Comparison of ENCODE assay signal across 11 mouse cellular contexts in the genomic region with DNA sequence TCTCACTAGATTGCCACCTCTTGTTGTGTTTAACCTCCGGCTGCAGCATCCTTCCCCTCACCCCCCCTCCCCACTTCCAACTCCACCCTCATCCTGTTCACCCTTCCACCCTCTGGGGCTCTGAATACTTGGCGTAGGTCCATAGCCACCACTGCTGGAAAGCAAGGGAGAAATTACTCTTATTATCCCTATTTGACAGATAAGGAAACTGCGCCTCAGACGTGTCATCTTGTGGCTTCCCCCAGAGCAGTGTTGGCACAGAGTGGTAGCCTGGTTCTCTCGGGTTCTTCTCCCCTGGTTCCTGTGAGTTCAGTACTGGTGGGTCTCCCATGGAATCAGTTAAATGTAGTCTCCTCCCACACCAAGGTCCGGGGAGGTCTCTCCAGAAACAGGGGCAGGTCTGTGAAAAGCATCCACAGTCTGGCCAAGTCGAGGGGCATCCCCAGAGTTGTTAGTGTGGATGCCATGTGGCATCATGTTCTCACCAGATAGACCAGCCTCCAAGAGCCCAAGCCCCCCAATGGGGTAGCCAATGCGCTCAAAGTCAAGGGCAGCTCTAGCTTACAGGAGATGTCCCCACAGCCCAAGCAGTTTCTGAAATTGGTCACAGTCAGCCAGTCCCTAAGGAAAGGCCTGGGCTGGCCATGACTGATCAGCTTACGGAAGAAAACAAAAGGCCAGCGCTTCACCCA. TPM values are rescaled to one million over a fixed set of nuclear protein-coding genes. Genes with fewer than 3 reads are reported as not detected.
DNase-seq lines count a peak whose midpoint lies in the region; ATAC-seq and TF ChIP-seq lines count a peak whose summit lies in the region.
"Had no signal": no experiment of that assay in that cellular context is flagged by ENCODE, and none has a peak within 500 bp of the region (broad histone marks: within the 10 kb centered on the region; RNA-seq: fewer than 3 reads in every experiment).

No protein-coding gene starts in this region.

- peak overlapping the region; percentile 94 for H3K4me2 ChIP-seq in liver, embryonic 15.5 days
- H3K4me2 ChIP-seq: hindbrain, embryonic 15.5 days had no signal

- ATAC-seq in erythroblast, adult 5-6 weeks (replicated peaks; ENCODE audit: low FRiP score, poor library complexity, severe bottlenecking): no peak
- no peak for ATAC-seq in liver, embryonic 15.5 days (ENCODE audit: insufficient read depth)
- no peak for ATAC-seq in cerebellum, adult (ENCODE audit: insufficient number of reproducible peaks, low FRiP score, low TSS enrichment)

- peaks cover 7% of the 10 kb centered on the region for H3K9me3 ChIP-seq in erythroblast, embryonic 14.5 days (ENCODE audit: control insufficient read depth, low read length)
- no peaks in the 10 kb centered on the region for H3K9me3 ChIP-seq in MEL (replicated peaks; ENCODE audit: insufficient read depth, low read length)
- H3K9me3 ChIP-seq in liver, embryonic 15.5 days (replicated peaks): no peaks in the 10 kb centered on the region
- H3K9me3 ChIP-seq: hindbrain, embryonic 15.5 days had no signal

- peak; percentile 79 for DNase-seq in MEL (ENCODE audit: low read depth, low spot score)
- DNase-seq in kidney, adult 18-20 months: peak; percentile 40
- no peak for DNase-seq in left cerebral cortex, postnatal 36 days (ENCODE audit: low spot score in 2 of 2)
- no peak for DNase-seq in frontal cortex, postnatal 10 days (ENCODE audit: low spot score in 2 of 2)
- DNase-seq: cerebellum, adult 9-11 months; gastrocnemius, postnatal 14 days had no signal

- intact Hi-C loops in left cerebral cortex, postnatal 36 days (cut with DNase I): no loop called here

- peaks cover 96% of the 10 kb centered on the region for H3K36me3 ChIP-seq in erythroblast, embryonic 14.5 days (ENCODE audit: control insufficient read depth)
- peaks cover 0 to 47% of the 10 kb centered on the region in 2 experiments; a peak in 2 of 4 replicates for H3K36me3 ChIP-seq in MEL (ENCODE audit: control insufficient read depth in 1 of 2, insufficient read depth in 2 of 2, low read length in 2 of 2)
- peaks cover 80% of the 10 kb centered on the region for H3K36me3 ChIP-seq in liver, embryonic 15.5 days (replicated peaks)
- H3K36me3 ChIP-seq: hindbrain, embryonic 15.5 days had no signal

- H3K27ac ChIP-seq in MEL (ENCODE audit: control insufficient read depth, low read depth, low read length): peak overlapping the region; percentile 67
- peak overlapping the region; percentile 74 for H3K27ac ChIP-seq in liver, embryonic 15.5 days (replicated peaks)
- H3K27ac ChIP-seq: hindbrain, embryonic 15.5 days had no signal

- H3K4me1 ChIP-seq in erythroblast, embryonic 14.5 days (ENCODE audit: control insufficient read depth): peaks cover 82% of the 10 kb centered on the region
- peaks cover 23 to 54% of the 10 kb centered on the region in 2 experiments for H3K4me1 ChIP-seq in MEL (ENCODE audit: control insufficient read depth in 1 of 2, insufficient read depth in 2 of 2, low read length in 2 of 2)
- H3K4me1 ChIP-seq in liver, embryonic 15.5 days (replicated peaks): peaks cover 88% of the 10 kb centered on the region

- H3K4me3 ChIP-seq in erythroblast, embryonic 14.5 days (replicated peaks): peak overlapping the region; percentile 43
- peak overlapping the region; percentile 8 to 16 for H3K4me3 ChIP-seq in MEL (ENCODE audit: control insufficient read depth in 1 of 2, insufficient read depth in 1 of 2, low read depth in 2 of 2, low read length in 2 of 2)
- peak overlapping the region; percentile 5 for H3K4me3 ChIP-seq in liver, embryonic 15.5 days (replicated peaks)
- H3K4me3 ChIP-seq: hindbrain, embryonic 15.5 days had no signal

- TF ChIP-seq CTCF in MEL (IDR thresholded peaks at IDR 0.05 in 2 of 3, conservative IDR thresholded peaks at IDR 0.05 in 1 of 3; ENCODE audit: control insufficient read depth in 1 of 3, insufficient read depth in 1 of 3, low read depth in 2 of 3, low read length in 3 of 3, poor library complexity in 1 of 3, severe bottlenecking in 1 of 3): no peak

- no peak for TF ChIP-seq POLR2A in MEL (IDR thresholded peaks at IDR 0.05; ENCODE audit: control insufficient read depth in 1 of 2, insufficient read depth in 1 of 2, low read depth in 1 of 2, low read length in 2 of 2, poor library complexity in 1 of 2)

- 27% methylated on average over 10 of the region's 10 CpGs for WGBS in liver, embryonic 15.5 days (ENCODE audit: insufficient replicate concordance)

- H3K27me3 ChIP-seq in erythroblast, embryonic 14.5 days (ENCODE audit: control insufficient read depth): no peaks in the 10 kb centered on the region; the same call in 1 of the 2 replicates
- no peaks in the 10 kb centered on the region for H3K27me3 ChIP-seq in MEL (ENCODE audit: control insufficient read depth in 1 of 2, insufficient read depth in 2 of 2, low read length in 2 of 2)
- 0 out of 2 replicates have a peak, but pooled peaks cover 3% of the 10 kb centered on the region for H3K27me3 ChIP-seq in liver, embryonic 15.5 days
- H3K27me3 ChIP-seq: hindbrain, embryonic 15.5 days had no signal

- TF ChIP-seq EP300 in MEL (IDR thresholded peaks at IDR 0.05; ENCODE audit: low read depth in 1 of 2, low read length in 2 of 2): peak; percentile 50 to 65; a peak in 2 of 4 replicates

- H3K9ac ChIP-seq in MEL (ENCODE audit: control insufficient read depth, low read depth, low read length, poor library complexity, severe bottlenecking): peak overlapping the region; percentile 17; the same call in 1 of the 2 replicates
- peak overlapping the region; percentile 47 for H3K9ac ChIP-seq in liver, embryonic 15.5 days
- H3K9ac ChIP-seq: hindbrain, embryonic 15.5 days had no signal

- H3K79me2 ChIP-seq in MEL (ENCODE audit: control insufficient read depth, insufficient read depth, low read length, poor library complexity): no peaks in the 10 kb centered on the region

- no peak for TF ChIP-seq RAD21 in MEL (IDR thresholded peaks at IDR 0.05; ENCODE audit: low read depth, low read length)

TF ChIP-seq in MEL, 35 proteins besides CTCF, POLR2A, EP300 and RAD21:
- TF ChIP-seq RCOR1 (IDR thresholded peaks at IDR 0.05; ENCODE audit: low read depth, low read length) (peak; percentile 73), ELF1 (IDR thresholded peaks at IDR 0.05; ENCODE audit: low read depth, low read length) (no peak), GATA1 (IDR thresholded peaks at IDR 0.05; ENCODE audit: low read depth, low read length) (peak; percentile 51), ETS1 (IDR thresholded peaks at IDR 0.05; ENCODE audit: low read depth, low read length) (peak; percentile 89), MAX (IDR thresholded peaks at IDR 0.05; ENCODE audit: low read length) (peak; percentile 33; the same call in 1 of the 2 replicates), BHLHE40 (IDR thresholded peaks at IDR 0.05; ENCODE audit: borderline replicate concordance, low read depth, low read length) (0 out of 2 replicates have a peak, but pooled peaks have one; percentile 18), NELFE (IDR thresholded peaks at IDR 0.05; ENCODE audit: low read depth, low read length) (0 out of 2 replicates have a peak, but pooled peaks have one; percentile 25), MAZ (IDR thresholded peaks at IDR 0.05; ENCODE audit: low read depth, low read length) (peak; percentile 47; the same call in 1 of the 2 replicates), MXI1 (IDR thresholded peaks at IDR 0.05; ENCODE audit: low read depth, low read length) (peak; percentile 45), TCF12 (IDR thresholded peaks at IDR 0.05; ENCODE audit: low read depth, low read length) (peak; percentile 59), USF1 (IDR thresholded peaks at IDR 0.05; ENCODE audit: low read depth, low read length) (no peak)

RNA-seq across cellular contexts. Expression of a gene that starts 12.7 kb away (rescaled TPM):
- polyA plus RNA-seq in erythroblast, embryonic 14.5 days (2012): 47.7 and 62.0 TPM in 2 replicates
- 1,003 and 1,359 TPM in 2 replicates for total RNA-seq in erythroblast, adult 5-6 weeks (2015; ENCODE audit: low replicate concordance)
- 527 and 596 TPM in 2 replicates for total RNA-seq in erythroblast, adult 5-6 weeks (2017; ENCODE audit: low replicate concordance)
- total RNA-seq in MEL (2012; rRNA removed): 0.42 and 0.54 TPM in 2 replicates
- 1 to 10 TPM in 1 of 2 experiments, not detected in 1; 2.0 TPM for polyA plus RNA-seq in MEL (2012; ENCODE audit: insufficient read depth in 1 of 2, insufficient read length in 2 of 2, low read depth in 1 of 2, low replicate concordance in 2 of 2, missing spikeins in 1 of 2)
- 41.8 and 42.3 TPM in 2 replicates for polyA plus RNA-seq in liver, embryonic 15.5 days (2015; fragmentation: Nextera tagmentation; extraction: Ambion mirVana)
- 1 to 10 TPM; 4.1 to 4.6 TPM for total RNA-seq in left cerebral cortex, postnatal 36 days (2021)

Comparison
In these comparisons a context has a peak if more than half of its experiments do, and no peak if none do; other contexts are left out.
1. DNase-seq: peak in MEL (single experiment) and kidney, adult 18-20 months (single experiment); none in left cerebral cortex, postnatal 36 days (0 of 2) and frontal cortex, postnatal 10 days (0 of 2).
2. RNA of a gene that starts 12.7 kb away (total RNA-seq): 527 to 1,359 TPM in erythroblast, adult 5-6 weeks; 4.1 to 4.6 TPM in left cerebral cortex, postnatal 36 days and 0.42 to 0.54 TPM in MEL; every median in the first group is over 10 times any median in the second.
3. Peak in every context shown above with its lines, with median percentiles within 50 percentile points of each other: H3K4me3 ChIP-seq.